Mouse (Mus musculus): ENCODE measurements around the gene Dhrs3.

The Dhrs3 gene

DNA sequence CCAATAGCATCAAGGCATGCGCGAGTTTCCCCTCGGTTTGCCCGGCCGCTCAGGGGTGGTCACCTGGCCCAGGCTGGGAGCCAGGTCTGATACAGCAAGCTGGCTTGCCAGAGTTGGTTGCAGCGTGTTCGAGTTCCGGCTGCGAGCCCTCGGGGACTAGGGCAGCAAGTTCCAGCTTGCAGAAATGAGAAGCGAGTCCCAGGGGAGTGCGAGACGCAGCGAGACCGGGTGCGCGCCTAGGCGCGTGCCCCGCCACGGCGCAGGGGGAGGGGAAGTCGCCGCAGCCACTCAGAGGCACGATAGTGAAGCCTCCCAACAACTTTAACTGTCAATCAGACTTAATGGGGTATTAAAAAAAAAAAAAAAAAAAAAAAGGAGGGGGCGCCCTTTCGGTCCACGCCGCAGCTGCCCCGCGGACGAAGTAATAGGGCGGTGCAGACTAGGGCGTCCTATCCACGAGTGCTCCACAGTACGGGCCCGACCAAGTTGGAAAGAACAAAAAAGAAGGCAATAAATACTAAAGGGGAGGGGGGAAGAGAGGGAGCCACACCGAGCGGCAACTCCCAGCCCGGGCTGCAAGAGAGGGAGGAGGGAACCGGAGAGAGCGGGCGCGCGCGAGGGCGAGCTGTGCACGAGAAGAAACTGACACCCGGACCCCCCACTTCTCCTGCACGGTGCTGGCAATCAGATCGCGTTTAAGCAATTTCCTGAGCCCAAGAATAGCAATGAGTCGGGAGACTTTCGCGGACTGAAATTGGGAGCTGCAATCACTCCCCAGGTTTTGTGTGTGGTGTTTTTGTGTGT, at the start of gene Dhrs3:
Dhrs3 (plus strand) TSS at position 695 of the 804 bp plus-strand sequence.
- peak; percentile 38 to 43 for DNase-seq

- DNase-seq = no peak
Measured at GRCm38 (mm10) chr4:144861756-144862505, 30.7 kb upstream of the Dhrs3 start.

DNA sequence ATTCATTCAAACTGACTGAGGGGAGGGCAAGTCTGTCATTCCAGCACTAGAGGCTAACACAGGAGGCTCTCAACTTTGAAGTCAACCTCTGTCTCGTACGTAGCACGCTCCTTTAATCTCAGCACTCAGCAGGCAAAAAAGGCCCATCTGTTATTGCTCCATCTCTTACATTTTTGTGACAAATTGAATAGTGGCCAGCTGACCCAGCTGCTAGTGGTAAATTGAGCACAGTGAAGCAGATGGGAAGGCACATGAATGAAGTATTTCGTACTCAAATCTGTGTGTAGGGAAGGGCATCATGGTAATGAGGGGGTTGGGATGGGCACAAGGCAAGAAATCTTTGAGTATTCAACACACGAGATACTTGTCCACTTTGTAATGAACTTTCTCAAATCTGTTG, 24.7 kb upstream of the Dhrs3 start:
- no peak for DNase-seq

DNA sequence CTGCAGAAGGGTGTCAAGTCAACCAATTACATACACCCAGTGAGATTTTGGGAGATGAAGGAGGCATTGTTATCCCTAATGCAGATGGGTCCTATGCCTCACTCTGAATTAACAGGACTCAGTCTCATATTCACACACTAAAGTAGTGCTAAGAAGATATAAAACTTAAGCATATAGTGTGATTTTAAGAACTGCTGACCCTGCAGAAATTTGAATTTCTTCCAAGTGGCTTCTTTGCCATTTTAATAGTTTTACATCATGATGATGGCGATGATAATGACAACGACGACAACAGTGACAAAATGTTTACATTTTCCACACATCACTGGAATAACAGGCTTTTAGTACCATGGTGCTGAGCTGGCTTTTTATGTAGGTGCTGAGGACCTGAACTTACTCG, 24.0 kb upstream of the Dhrs3 start:
- DNase-seq = no peak

- DNase-seq = no peak
Measured at GRCm38 (mm10) chr4:144872905-144873304, 19.7 kb upstream of the Dhrs3 start.

GRCm38 (mm10) chr4:144875576-144876093, 17.0 kb upstream of the Dhrs3 start:
- no peak for DNase-seq

- no peak for DNase-seq
Measured at GRCm38 (mm10) chr4:144879549-144879948, 13.1 kb upstream of the Dhrs3 start.

DNA sequence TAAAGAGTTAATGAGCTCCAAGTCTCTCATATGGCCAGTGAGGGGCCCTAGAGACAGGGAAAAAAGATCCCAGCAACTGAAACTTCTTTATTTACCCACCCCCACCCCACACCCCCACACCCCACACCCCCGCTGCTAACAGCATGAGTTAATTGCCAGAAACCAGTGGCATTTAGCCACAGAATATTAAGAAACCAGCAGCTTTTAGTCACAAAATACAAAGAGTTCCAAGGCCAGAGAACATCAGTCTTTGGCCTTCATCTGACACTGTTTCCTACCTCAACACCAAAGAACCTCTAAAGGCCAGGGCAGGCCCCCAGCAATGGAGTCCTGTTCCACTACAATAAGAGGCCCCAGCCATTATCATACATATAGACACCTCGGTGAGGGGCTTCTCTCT, 11.3 kb upstream of the Dhrs3 start:
- DNase-seq = no peak

DNA sequence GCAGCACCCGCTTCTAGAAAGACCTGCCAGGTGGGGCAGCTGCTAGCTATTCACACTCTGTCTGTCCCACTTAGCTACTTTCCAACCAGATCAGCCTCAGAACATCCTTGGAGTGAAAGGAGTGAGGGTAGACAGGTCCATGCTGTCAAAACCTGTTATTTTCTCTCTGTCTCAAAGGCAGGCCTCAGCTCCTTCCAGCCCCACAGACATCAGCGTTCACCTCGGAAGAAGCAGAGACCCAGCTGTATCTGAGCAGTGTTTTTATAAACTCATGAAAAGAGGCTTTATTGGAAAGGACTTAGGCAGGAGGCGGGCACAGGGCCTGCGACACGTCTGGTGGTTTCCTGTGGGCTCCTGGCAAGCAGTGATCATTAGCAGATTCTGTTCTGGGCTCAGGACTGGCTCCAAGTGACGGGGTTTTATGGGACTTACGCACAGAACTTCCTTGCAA, 9.7 kb upstream of the Dhrs3 start:
- no peak for DNase-seq

DNA sequence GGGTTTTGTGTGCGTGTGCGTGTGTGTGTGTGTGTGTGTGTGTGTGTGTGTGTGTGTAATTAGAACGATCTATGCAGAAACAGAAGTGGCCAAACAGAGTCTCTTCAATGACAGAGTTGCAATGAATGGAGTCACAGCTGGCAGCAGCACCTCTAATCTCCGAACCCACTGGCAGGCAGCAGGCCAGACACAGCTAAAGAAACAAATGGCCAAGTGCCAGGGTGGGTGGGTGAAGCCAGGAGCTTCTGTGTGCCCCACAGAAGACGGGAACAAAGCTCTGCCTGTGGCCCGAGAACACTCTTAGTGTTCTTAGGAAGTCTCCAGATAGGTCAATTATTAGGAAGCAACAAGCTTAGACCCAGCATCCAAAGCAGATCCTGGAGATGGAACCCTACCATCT, 6.2 kb upstream of the Dhrs3 start:
- DNase-seq = no peak

- no peak for DNase-seq
Measured at GRCm38 (mm10) chr4:144888750-144889149, 3.9 kb upstream of the Dhrs3 start.

- no peak for DNase-seq
Measured at GRCm38 (mm10) chr4:144889505-144890301, 2.9 kb upstream of the Dhrs3 start.

- DNase-seq = peak; percentile 30 to 48
Measured at GRCm38 (mm10) chr4:144890690-144891120, 1.9 kb upstream of the Dhrs3 start.

- no peak for DNase-seq
Measured at GRCm38 (mm10) chr4:144891121-144891711, 1.4 kb upstream of the Dhrs3 start.

DNA sequence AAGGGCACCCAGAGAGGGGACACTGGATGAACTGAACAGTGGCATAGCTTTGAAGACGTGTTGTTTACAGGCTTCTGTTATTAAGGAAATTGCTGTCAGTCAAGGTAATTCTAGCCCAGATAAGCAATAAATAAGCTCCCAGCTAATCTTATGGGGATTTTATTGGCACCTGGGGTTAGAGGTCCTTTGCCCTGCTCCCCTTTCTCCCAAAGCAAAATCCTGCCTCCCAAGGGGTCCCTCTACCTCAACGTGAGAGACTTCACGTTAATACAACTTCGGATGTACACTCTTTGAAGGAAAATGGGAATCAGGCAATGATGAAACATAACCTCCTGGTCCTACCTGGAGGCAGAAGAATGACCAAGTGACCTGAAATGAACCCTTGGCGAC, 889 bp upstream of the Dhrs3 start:
- DNase-seq = no peak

DNA sequence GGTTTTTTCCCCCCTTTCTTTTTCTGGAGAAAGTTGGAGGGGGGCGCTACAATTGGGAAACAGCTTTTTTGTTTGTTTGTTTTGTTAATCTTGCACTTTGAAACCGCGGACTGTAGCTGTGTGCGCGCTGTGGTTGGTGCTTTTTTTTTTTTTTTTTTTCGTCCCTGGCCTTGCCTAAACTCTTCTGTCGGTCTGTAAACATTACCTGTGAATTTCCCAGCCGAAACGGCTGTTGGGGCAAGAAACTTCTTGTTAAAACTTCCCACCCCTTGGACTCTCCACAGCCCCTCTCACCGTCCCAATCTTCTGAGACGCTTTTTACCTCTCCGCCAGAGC, 278 bp downstream of the Dhrs3 start:
- no peak for DNase-seq

GRCm38 (mm10) chr4:144893561-144894486, 1.2 kb downstream of the Dhrs3 start:
- peak; percentile 20 to 21 for DNase-seq

- DNase-seq = no peak
Measured at GRCm38 (mm10) chr4:144894487-144895210, 2.0 kb downstream of the Dhrs3 start.

DNA sequence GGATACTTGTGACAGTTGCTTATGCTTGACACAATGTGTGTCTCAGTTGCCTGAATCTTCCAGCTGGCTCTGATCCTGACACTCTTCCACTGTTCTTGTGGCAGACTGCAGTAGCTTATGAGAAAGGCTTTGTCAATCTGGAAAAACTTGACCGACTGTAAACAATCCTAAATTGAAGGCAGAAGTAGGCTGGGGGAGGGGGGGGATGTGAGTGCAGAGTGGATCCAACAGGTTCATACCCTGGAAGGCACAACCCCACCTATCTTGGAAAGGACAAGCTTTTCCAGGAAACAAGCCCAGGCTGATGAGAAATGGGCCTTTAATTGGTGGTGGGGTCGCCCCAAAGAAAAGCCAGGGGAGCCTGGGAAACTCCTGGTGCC, 2.6 kb downstream of the Dhrs3 start:
- no peak for DNase-seq

DNA sequence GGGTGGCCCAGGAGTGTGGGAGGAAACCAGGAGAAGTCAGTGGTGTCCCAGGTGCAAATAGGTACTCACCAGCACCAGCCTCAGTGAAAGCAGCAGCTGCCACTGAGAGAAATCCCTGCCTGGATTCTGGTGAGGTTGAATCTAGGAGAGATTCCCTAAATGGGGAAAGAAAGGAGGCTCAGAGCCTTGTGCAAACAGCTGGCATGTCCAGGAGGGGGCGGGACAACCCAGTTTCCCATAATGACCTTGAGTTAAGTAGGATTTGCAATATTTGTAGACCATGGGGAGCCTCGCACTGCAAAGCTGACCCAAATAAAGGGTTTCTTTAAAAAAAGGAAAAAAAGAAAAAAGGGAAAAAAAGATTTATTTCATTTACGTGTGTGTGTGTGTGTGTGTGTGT, 3.7 kb downstream of the Dhrs3 start:
- DNase-seq = no peak
